Mouse (Mus musculus) ES-E14 (cell line): Measurements from ENCODE around the gene Ube4b.

ENCODE experiments used
- CHD2 ChIP-seq: IDR thresholded peaks from 2 replicates; pipeline ENCODE4 v1.6.1; 2014; ENCODE audit warnings: mild to moderate bottlenecking, low read depth, low read length, inconsistent platforms
- ZNF384 ChIP-seq: IDR thresholded peaks from 2 replicates; pipeline ENCODE4 v1.6.1; 2012; ENCODE audit warnings: low read depth, low read length, inconsistent platforms

DNA sequence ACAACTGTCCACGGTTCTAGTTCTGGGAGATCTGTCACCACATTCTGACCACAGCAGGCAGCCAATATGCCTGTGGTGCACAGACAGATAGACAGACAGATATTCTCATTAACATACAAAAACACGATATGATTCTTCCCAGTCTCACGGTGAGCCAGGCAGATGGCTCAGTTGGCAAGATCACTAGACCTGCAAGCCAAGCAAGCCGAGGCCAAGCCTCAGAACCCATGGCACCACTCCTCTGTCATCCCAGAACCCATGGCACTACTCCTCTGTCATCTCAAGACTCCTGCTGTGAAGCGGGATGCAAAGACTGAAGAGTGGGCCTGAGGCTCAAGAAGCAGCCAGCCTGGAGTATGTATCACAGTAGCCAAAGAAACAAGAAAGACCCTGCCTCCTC lies 3.0 kb upstream of the Ube4b start:
- TF ChIP-seq ZNF384 = no peak
- TF ChIP-seq CHD2 = no peak
